Mouse (Mus musculus) cerebellum, adult (tissue): ENCODE measurements around the gene Gli1.
"Not testable (repeated sequence)": the region's sequence is repeated elsewhere in the genome, so short reads cannot be mapped to it uniquely, and the experiment has no call there.

Experiments used
- ATAC-seq: cut with Nextera tagmentation; 2 replicates; pipeline ENCODE4 v1.9.2; 2017; ENCODE audit warnings: mild to moderate bottlenecking, moderate library complexity, mixed read lengths; ENCODE audit not compliant: insufficient number of reproducible peaks, low FRiP score, low TSS enrichment

Gli1 gene

DNA sequence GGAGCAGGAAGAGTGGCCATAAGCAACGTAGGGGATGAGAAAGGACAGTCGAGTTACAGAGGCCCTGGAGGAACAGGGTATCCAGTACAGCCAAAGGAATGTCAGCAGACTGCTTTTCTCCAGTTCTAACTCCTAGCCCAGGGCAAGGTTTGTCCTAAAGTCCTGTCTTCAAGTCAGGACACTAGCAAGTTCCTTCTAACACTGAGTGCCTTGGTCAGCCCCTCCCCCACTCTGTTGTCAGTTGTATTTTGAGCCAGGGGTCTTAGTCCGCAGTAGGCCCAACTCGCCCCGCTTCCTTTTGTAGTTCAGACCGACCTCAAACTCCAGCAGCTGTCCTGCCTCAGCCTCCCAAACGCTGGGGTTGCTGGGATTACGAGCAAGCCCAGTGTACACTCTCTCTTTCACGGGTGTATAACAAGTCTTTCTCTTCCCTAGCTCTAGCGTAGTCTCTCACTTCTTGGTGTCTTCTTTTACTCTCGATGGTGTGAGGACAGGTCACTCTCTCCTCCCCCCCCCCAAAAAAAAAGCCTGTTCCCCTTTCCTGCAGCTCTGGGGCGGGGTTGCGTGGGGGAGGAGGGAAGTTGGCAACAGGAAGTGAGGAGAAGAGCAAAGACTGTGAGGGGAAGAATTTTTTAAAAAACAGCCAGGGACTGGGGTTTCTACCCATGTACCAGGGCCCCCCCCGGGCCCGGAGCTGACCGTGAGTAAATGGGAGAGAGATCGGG lies 18.5 kb downstream of the Gli1 start:
- ATAC-seq = no peak

DNA sequence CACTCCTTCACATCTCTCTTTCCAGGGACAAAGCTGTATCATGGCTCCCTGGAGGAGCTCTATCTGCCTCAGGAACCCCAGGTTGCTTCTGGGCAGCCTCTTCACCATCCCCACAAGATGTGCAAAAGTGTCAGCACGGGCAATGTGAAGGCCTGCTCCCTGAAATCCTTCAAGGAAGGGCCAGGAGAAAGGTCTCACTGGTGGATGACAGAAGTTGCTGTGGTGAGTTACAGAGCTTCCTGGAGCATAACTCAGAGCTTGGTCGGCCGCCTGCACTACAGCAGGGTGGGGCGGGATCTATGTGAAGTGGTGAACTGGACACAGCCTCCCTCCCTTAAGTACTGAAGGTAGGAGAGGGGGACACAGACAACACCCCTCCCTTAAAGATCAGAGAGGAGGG lies 19.1 kb downstream of the Gli1 start:
- no peak for ATAC-seq

DNA sequence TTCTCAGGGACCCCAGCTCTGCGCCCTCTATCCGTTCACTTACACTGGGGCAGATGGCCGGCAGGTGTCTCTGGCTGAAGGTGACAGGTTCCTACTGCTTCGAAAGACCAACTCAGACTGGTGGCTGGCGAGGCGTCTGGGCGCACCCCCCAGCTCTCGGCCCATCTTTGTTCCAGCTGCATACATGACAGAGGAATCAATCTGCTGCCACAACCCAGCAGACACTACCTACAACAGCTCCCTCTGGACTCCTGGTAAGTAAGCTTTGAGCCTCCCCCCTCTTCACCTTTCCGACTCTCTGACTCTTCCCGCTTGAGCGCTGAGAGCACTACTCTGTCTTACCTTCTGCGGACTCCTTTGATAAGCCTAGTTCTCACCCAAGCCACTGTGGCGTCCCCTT lies 19.6 kb downstream of the Gli1 start:
- ATAC-seq = no peak

DNA sequence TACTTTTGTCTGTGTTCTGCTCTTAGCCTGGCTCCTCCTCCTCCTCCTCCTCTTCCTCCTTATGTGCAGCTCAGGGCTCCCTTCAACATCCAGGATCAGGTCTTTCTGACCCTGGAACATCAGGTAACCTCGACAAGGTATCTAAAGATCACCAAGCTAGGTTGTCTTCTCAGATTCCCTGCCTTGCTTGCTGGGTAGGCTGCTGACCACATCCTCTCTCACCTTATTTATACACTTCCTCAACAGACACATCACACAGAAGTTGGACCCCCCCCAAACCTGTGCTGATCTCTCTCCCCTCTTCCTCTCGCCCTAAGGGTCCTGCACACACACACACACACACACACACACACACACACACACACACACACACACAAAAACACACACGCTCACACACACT lies 20.2 kb downstream of the Gli1 start, which contains the start of gene Arhgap9:
TSS of gene Arhgap9 (plus strand) at position 344 of the 400 bp plus-strand sequence.
- no peak for ATAC-seq

DNA sequence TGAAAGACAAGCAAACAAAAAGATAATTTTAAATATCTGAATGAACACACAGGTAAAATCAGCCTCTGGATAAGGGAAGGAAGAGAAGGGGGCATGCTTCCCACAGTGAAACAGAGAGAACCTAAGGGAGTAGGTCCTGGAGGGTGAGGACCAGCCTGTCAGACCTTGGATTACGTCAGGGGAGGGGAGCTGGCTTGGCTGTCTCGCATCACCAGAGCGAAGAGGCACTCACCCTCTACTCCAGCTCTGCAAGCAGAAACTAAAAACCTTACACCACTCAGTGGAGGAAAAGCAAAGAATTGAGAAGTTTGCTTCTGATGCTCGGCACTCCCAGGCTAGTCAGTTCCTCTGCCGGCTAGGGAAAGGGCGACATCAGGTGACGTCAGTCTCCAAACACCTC lies 21.8 kb downstream of the Gli1 start:
- no peak for ATAC-seq

DNA sequence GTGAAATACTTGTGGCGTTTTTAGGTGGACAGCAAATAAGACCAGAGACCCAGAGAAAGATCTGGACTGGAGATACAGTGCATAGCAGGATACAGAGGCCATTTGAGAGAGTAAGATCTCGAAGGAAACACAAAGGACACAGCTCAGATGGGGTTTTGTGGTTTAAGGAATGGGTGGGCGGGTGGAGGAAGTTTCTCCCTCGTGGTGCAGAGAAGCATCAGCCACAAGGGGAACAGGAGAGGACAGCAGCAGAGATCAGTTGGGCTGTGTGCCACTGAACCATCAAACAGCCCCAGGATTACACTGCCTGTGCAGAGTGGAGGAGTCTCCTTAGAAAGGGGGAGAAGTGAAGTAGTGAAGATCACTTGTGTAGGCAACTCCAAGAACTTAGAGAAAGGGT lies 23.8 kb downstream of the Gli1 start:
- no peak for ATAC-seq

DNA sequence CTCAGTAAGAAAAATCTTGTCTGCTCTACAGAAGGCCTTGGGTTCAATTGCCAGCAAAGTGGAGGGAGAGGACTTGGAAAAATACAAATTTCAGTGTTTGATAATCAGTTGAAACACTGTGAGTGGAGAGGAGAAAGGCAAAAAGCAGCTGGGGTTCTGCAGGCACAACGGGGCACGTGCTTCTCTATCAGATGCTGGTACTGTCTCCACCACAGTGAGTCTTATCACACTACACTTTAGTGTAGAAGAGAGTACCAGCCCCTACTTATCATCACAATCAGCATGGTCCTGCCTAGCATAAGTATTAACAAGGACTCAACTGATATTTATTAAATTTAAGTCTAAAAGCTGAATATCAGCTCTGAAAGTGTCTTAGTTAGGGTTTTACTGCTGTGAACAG lies 24.5 kb downstream of the Gli1 start:
- no peak for ATAC-seq

DNA sequence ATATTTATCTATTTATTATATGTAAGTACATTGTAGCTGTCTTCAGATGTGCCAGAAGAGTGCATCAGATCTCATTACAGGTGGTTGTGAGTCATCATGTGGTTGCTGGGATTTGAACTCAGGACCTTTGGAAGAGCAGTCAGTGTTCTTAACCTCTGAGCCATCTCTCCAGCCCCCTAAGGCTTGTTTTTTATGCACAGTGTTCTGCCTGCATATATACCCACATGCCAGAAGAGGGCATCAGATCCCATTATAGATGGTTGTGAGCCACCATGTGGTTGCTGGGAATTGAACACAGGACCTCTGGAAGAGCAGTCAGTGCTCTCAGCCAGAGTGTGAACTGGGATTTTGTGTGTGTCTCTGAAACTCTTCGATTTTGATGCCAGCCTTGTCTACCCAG lies 26.8 kb downstream of the Gli1 start:
- not testable (repeated sequence) for ATAC-seq

DNA sequence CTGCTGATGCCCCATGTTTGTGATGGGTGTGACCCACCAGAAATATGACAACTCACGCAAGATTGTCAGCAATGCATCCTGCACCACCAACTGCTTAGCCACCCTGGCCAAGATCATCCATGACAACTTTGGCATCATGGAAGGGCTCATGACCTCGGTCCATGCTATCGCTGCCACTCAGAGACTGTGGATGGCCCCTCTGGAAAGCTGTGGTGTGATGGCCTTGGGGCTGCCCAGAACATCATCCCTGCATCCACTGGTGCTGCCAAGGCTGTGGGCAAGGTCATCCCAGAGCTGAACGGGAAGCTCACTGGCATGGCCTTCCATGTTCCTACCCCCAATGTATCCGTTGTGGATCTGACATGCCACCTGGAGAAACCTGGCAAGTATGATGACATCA lies 28.3 kb downstream of the Gli1 start:
- ATAC-seq = not testable (repeated sequence)

DNA sequence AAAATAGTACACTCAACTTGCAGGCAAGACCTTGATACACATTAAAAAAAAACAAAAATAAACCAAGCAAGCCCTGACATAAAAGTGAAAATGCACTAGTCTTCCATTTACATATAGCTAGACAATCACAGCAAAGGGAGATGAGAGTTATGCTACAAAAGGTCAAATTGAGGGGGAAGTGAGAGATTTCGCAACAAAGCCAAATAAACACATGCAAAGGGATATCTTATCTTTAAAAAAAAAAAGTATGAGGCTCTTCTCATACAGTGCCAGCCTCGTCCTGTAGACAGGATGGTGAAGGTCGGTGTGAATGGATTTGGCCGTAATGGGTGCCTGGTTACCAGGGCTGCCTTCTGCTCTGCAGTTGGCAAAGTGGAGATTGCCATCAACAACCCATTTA lies 28.9 kb downstream of the Gli1 start:
- ATAC-seq = no peak

DNA sequence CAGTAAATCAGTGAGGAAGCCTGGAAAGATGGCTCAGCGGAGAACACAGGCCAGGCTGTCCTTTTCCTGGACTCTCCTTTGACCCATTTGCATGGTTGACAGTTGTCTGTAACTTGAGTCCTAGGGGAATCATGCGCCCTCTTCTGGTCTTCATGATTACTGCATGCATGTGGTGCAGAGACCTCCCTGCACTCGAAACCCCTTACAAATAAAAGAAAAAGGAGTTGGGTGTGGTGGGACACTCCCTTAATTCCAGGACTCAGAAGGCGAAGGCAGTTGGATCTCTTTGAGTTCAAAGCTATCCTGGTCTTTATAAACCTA lies 29.5 kb downstream of the Gli1 start:
- peak; percentile 56 for ATAC-seq

DNA sequence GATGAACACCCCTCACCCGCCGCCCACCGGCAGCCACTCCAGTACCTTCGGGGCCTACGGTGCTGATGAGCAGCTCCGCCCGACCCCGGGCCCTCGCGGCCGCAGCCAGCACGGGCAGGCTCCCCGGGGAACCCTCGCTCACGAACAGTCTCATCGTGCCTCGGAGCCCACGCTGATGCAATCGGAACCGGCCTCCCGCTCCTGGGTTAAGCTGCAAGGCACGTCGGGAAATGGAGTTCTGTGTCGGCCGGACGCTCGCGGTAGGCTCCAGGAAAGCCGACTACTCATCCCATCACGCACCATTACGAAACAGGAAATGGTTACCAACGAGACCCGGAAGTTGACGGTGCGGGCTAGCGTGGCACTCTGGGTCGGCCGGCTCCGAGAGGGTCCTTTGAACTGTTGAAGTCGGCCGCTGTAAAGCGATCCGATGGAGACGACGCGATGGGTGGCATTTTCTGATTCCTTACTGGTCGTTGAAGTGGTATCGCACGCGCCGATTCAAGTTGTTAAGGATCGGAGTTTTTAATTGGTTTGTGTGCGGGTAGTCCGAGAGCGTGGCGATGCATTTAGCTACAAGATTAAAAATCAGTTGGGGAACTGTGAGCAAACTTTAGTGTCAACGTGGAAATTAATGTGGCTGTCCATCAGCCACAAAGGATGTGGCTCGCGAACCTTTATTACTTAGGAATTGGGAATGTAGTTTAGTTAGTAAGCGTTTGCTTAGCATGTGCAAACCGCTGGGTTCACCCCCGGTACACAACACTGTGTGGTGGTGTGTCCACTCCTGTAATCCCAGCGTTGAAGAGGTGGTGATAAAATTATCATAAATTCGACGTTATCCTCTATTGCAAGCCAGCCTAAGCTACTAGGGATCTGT lies 30.1 kb downstream of the Gli1 start, which contains the start of gene Mars:
TSS of gene Mars (minus strand) at position 311 of the 880 bp plus-strand sequence.
- peak; percentile 96 for ATAC-seq

DNA sequence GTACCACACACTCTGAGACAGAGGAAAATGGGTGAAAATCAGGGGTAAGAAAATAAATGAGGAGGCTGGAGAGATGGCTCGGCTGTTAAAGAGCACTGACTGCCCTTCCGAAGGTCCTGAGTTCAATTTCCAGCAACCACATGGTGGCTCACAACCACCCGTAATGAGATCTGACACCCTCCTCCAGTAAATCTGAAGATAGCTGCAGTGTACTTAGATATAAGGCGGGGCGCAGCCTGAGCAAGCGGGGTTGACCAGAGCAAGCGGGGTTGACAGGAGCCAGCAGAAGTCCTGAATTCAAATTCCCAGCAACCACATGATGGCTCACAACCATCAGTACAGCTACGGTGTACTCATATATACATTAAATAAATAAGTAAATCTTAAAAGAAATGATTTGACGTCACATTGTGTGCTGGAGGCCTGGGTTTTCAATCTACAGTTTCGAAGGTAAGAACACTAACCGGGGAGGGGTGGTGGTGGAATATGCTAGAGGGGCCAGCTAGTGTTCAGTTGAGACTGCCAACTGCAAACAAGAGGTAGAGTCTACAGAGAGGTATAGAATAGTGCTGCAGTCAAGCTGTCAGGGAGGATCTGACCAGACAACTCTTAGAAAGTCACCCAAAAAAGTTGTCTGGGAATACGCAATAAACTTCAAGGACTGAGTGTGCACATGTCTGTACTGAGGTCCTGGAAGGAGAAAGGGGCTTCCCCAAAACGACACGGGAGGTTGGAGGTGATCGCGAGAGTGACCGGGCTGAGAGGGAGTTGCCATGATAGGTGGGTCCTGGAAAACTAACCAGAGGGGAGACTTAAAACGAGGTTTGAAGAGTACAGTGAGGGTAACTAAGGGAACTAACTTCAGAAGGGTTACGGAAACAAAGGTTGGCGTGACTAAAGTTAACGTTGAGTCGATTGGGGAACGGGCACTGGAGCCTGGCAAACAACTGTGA lies 31.0 kb downstream of the Gli1 start:
- no peak for ATAC-seq

DNA sequence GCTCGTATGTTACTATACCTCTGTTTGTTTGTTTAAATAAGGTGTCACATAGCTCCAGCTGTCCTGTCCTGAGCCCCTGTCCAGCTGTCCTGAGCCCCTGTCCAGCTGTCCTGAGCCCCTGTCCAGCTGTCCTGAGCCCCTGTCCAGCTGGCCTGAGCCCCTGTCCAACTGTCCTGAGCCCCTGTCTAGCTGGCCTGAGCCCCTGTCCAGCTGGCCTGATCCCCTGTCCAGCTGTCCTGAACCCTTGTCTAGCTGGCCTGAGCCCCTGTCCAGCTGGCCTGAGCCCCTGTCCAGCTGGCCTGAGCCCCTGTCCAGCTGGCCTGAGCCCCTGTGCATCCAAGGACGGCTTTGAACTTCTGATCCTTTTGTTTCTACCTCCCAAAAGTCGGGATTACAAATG lies 32.6 kb downstream of the Gli1 start:
- ATAC-seq = not testable (repeated sequence)

DNA sequence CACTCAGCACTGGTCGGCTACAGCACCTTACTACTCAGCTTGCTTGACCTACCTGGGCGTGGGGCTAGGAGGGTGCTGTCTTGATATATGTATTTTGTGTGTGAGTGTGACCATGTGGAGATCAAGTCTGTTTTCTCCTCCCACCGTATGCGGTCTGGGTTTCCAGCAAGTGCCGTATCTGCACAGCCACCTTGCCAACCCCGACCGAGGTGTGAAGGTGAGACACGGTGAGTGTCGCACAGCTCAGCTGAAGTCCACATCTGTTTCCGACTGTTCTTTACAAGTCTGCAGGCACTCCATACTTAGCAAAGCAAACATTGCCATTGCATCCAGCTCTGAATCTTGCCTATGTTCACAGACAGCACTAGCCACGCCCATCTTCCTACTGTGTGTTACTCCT lies 38.6 kb downstream of the Gli1 start:
- ATAC-seq = no peak

DNA sequence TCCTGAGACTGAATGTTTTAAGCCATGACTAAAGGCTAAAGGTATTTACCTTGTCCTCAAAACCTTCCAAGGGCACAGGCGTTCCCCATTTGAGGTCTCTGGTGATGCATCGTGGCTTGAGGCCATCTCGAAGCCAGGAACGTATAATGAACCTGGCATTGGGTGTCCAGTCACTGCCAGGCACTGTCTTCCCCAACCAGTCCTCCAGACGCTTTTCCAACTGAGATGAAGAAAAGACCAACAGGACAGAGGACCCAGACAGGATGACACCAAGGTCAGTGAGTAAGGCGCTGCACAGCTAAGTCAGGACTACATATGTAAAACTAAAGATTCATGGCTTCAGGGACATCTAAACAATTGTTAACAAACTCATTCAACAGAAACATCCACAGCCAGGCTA lies 41.4 kb downstream of the Gli1 start:
- no peak for ATAC-seq

DNA sequence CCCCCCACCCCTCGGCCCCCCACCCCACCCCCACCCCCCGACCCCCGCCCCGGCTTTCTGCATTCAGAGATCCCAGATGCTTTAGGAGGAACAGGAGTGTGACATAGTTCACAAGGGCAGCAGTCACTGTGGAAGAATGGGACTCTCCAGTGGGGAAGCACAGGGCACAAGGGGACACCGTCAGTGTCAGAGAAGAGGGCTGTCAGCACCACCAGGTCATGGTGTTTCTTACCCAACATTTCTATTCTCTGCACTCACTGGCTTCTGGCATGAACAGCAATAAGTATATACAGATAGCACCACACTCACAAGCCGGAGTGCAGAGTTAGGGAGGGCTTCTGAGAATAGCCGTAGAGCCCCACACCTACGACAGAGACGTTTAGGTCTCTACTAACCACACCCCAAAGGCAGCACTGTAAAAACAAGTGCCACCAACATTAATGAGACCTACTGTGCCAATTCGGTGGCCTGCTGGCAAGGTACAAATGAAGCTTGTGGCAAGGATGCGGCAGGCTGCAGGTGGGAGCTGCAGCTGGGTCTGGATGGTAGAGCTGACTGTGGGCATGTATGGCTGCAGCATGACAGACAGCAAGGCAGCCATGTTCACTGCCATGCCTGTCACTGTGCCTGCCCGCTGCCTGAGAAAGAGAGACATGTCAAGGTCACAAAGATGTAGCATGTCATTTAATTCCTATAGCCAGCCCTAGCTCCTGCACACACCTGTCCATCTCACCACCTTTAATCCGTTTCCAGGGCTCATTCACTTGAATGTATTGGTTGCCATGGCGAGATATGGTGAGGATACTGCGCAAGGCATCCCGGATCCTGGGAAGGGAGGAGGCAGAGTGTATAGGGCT lies 44.5 kb downstream of the Gli1 start:
- ATAC-seq = no peak

DNA sequence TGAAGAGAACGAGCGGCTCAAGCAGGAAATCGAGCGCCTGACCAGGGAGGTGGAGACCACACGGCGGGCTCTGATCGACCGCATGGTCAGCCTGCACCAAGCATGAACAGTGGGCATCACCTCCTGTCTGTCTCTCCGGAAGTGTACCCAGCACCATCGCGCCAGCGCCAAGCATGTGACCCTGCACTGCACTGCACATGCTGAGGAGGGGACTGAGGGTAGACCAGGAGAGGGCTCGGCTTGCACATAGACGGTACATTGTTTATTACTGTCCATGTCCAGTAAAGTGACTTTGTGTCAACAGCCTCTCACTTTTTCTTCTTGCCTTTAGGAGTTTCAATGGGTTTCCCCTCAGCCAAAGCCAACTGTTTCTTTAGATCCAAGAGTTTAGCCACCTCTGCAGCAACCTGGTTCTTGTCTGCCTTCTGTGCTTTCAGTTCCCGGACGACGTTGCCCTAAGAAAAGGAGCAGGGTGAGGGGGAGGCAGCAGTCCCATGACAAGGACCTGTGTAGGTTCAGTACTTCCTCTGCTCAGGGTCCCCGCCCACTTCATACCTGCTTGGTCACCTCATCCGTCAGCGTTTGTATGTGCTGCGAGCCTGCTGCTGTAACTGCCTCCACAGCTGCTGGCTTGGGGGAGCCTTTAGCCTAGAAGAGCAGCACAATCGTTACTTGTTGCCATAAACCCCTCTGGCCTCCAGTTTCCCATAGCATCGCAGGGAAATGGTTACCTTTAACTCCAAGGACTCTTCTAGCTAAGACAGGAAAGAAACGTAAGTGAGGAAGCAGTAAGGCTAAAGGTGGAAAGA lies 45.6 kb downstream of the Gli1 start:
- ATAC-seq = no peak
